Mouse (Mus musculus): ENCODE data around the gene Msmo1. TPM values are rescaled to one million over a fixed set of nuclear protein-coding genes. Genes with fewer than 3 reads are reported as not detected.

Gene Msmo1
- polyA plus RNA-seq, 1 experiment from 2014 or later = 91.2 TPM

DNA sequence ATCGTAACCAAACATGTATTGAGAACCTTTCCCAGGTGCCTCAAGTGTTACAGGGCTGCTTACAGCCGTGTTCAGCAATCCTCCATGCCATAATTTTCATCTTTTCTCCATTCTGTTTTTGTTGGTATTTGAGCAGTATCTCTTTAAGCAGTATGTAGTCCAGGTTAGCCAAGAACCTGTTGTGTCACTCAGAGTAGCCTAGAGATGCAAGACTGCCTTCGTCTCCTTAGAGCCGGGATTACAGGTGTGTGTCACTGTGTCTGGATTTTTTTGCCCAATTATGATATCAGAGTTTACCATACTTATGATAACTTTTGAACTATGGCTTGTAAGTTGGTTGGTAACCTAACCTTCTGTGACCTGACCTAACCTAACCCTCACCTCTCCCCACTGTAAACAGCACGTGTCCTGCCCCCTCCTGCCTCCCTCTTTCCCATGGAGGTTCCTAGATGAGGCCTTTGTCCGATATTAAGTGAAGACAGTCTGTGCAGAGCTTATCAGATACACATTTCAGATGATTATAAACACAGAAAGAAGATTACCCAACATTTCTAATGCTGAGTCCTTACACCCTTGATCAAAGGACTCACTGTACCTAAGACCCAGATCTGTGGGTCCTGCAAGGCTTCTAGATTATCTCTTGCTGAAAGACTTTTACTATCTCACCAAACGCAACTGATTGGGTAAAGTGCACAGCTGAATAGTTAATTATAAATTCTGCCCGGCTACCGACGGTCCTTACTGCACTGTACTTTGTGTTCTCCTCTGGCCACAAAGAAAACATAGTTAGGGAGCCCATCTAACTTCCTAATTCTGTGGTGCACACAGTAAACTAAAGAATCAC is 12.8 kb upstream of the Msmo1 start:
- Histone ChIP-seq H3K4me2 (ENCODE audit: low read length) (no peak overlapping the region), H3K36me3 (ENCODE audit: insufficient read depth, low read length) (peaks cover 4% of the 10 kb centered on the region), H3K4me3 (replicated peaks; ENCODE audit: low read depth, low read length) (no peak overlapping the region), H3K27ac (no peak overlapping the region), H3K27me3 (ENCODE audit: insufficient read depth, low read length) (no peaks in the 10 kb centered on the region), H3K9me3 (replicated peaks; ENCODE audit: low read length) (no peaks in the 10 kb centered on the region), H3K4me1 (replicated peaks; ENCODE audit: insufficient read depth, low read length) (no peaks in the 10 kb centered on the region), H3K9ac (ENCODE audit: low read depth, low read length) (no peak overlapping the region)
- ATAC-seq (replicated peaks; ENCODE audit: low FRiP score, low read depth) = no peak
- no peak for TF ChIP-seq CTCF (IDR thresholded peaks at IDR 0.05; ENCODE audit: low read depth)
- no peak for DNase-seq (ENCODE audit: low spot score)
- WGBS = 84% methylated on average over 10 of the region's 10 CpGs

- no peak overlapping the region for H3K4me2 ChIP-seq (ENCODE audit: low read length)
- H3K27me3 ChIP-seq (ENCODE audit: insufficient read depth, low read length) = no peaks in the 10 kb centered on the region
- no peak overlapping the region for H3K9ac ChIP-seq (ENCODE audit: low read depth, low read length)
- ATAC-seq (replicated peaks; ENCODE audit: low FRiP score, low read depth) (no peak), DNase-seq (ENCODE audit: low spot score) (no peak)
- H3K36me3 ChIP-seq (ENCODE audit: insufficient read depth, low read length) = no peaks in the 10 kb centered on the region
- H3K27ac ChIP-seq = no peak overlapping the region
- H3K9me3 ChIP-seq (replicated peaks; ENCODE audit: low read length) = no peaks in the 10 kb centered on the region
- no peak for TF ChIP-seq CTCF (IDR thresholded peaks at IDR 0.05; ENCODE audit: low read depth)
- no peak overlapping the region for H3K4me3 ChIP-seq (replicated peaks; ENCODE audit: low read depth, low read length)
- 93% methylated on average over 13 of the region's 13 CpGs for WGBS
- H3K4me1 ChIP-seq (replicated peaks; ENCODE audit: insufficient read depth, low read length) = no peaks in the 10 kb centered on the region
These were observed 7.1 kb upstream of the Msmo1 start for GRCm38 (mm10) chr8:64740547-64741211.

- Histone ChIP-seq H3K4me3 (replicated peaks; ENCODE audit: low read depth, low read length) (no peak overlapping the region), H3K36me3 (ENCODE audit: insufficient read depth, low read length) (no peaks in the 10 kb centered on the region), H3K9ac (ENCODE audit: low read depth, low read length) (no peak overlapping the region), H3K27me3 (ENCODE audit: insufficient read depth, low read length) (no peaks in the 10 kb centered on the region), H3K9me3 (replicated peaks; ENCODE audit: low read length) (no peaks in the 10 kb centered on the region), H3K4me1 (replicated peaks; ENCODE audit: insufficient read depth, low read length) (no peaks in the 10 kb centered on the region), H3K4me2 (ENCODE audit: low read length) (no peak overlapping the region), H3K27ac (no peak overlapping the region)
- DNase-seq (ENCODE audit: low spot score) (peak; percentile 17), ATAC-seq (replicated peaks; ENCODE audit: low FRiP score, low read depth) (no peak)
- no peak for TF ChIP-seq CTCF (IDR thresholded peaks at IDR 0.05; ENCODE audit: low read depth)
- 72% methylated on average over 1 of the region's 1 CpGs for WGBS
These were observed 5.3 kb upstream of the Msmo1 start for GRCm38 (mm10) chr8:64738916-64739315.

GRCm38 (mm10) chr8:64736767-64737323 is 3.3 kb upstream of the Msmo1 start:
- no peaks in the 10 kb centered on the region for H3K9me3 ChIP-seq (replicated peaks; ENCODE audit: low read length)
- H3K36me3 ChIP-seq (ENCODE audit: insufficient read depth, low read length) = no peaks in the 10 kb centered on the region
- H3K9ac ChIP-seq (ENCODE audit: low read depth, low read length) = no peak overlapping the region
- H3K4me3 ChIP-seq (replicated peaks; ENCODE audit: low read depth, low read length) = no peak overlapping the region
- ATAC-seq (replicated peaks; ENCODE audit: low FRiP score, low read depth) (no peak), DNase-seq (ENCODE audit: low spot score) (peak; percentile 6)
- WGBS = 82% methylated on average over 3 of the region's 3 CpGs
- H3K4me2 ChIP-seq (ENCODE audit: low read length) = no peak overlapping the region
- H3K4me1 ChIP-seq (replicated peaks; ENCODE audit: insufficient read depth, low read length) = 0 out of 2 replicates have a peak, but pooled peaks cover 2% of the 10 kb centered on the region
- H3K27me3 ChIP-seq (ENCODE audit: insufficient read depth, low read length) = no peaks in the 10 kb centered on the region
- no peak for TF ChIP-seq CTCF (IDR thresholded peaks at IDR 0.05; ENCODE audit: low read depth)
- H3K27ac ChIP-seq = no peak overlapping the region

- Histone ChIP-seq H3K9me3 (replicated peaks; ENCODE audit: low read length) (no peaks in the 10 kb centered on the region), H3K4me2 (ENCODE audit: low read length) (no peak overlapping the region), H3K27ac (no peak overlapping the region), H3K4me3 (replicated peaks; ENCODE audit: low read depth, low read length) (no peak overlapping the region), H3K9ac (ENCODE audit: low read depth, low read length) (no peak overlapping the region), H3K27me3 (ENCODE audit: insufficient read depth, low read length) (no peaks in the 10 kb centered on the region), H3K36me3 (ENCODE audit: insufficient read depth, low read length) (0 out of 2 replicates have a peak, but pooled peaks cover 5% of the 10 kb centered on the region), H3K4me1 (replicated peaks; ENCODE audit: insufficient read depth, low read length) (0 out of 2 replicates have a peak, but pooled peaks cover 3% of the 10 kb centered on the region)
- TF ChIP-seq CTCF (IDR thresholded peaks at IDR 0.05; ENCODE audit: low read depth) = no peak
- DNase-seq (ENCODE audit: low spot score) (no peak), ATAC-seq (replicated peaks; ENCODE audit: low FRiP score, low read depth) (no peak)
- 93% methylated on average over 8 of the region's 8 CpGs for WGBS
These were observed 1.6 kb upstream of the Msmo1 start for GRCm38 (mm10) chr8:64735161-64735560.

GRCm38 (mm10) chr8:64732596-64732995 is 996 bp downstream of the Msmo1 start:
- no peak for ATAC-seq (replicated peaks; ENCODE audit: low FRiP score, low read depth)
- H3K27me3 ChIP-seq (ENCODE audit: insufficient read depth, low read length) = no peaks in the 10 kb centered on the region

More at GRCm38 (mm10) chr8:64732596-64732995, 996 bp downstream of the Msmo1 start:
- H3K4me3 ChIP-seq (replicated peaks; ENCODE audit: low read depth, low read length) = peak overlapping the region; percentile 62
- peak overlapping the region; percentile 77 for H3K4me2 ChIP-seq (ENCODE audit: low read length)
- TF ChIP-seq CTCF (IDR thresholded peaks at IDR 0.05; ENCODE audit: low read depth) = no peak
- peak overlapping the region; percentile 61 for H3K9ac ChIP-seq (ENCODE audit: low read depth, low read length)
- no peak overlapping the region for H3K27ac ChIP-seq
- WGBS = 6% methylated on average over 9 of the region's 9 CpGs
- no peaks in the 10 kb centered on the region for H3K9me3 ChIP-seq (replicated peaks; ENCODE audit: low read length)
- DNase-seq (ENCODE audit: low spot score) = peak; percentile 6
- H3K4me1 ChIP-seq (replicated peaks; ENCODE audit: insufficient read depth, low read length) = 0 out of 2 replicates have a peak, but pooled peaks cover 3% of the 10 kb centered on the region
- 0 out of 2 replicates have a peak, but pooled peaks cover 13% of the 10 kb centered on the region for H3K36me3 ChIP-seq (ENCODE audit: insufficient read depth, low read length)

All from kidney, postnatal 0 days (tissue).